Mouse (Mus musculus) Patski (cell line): ENCODE measurements around the gene Llgl2. TPM values are rescaled to one million over a fixed set of nuclear protein-coding genes. Genes with fewer than 3 reads are reported as not detected.

Source experiments
- ATAC-seq: fragments of 100-300 bp; one replicate; pipeline ENCODE4 v1.8.0; 2021
- CTCF ChIA-PET: fragments of 350-600 bp; sonication (Branson Sonifier 250); formaldehyde crosslinking; loops from one replicate; lab custom pipeline; 2022; ENCODE audit warnings: inconsistent platforms; lab: Charles Lee
- POLR2A ChIA-PET: fragments of 350-600 bp; sonication (Branson Sonifier 250); formaldehyde crosslinking; loops from one replicate; lab custom pipeline; 2022; ENCODE audit warnings: antibody characterized with exemption, inconsistent platforms; lab: Charles Lee
- DNase-seq: peaks from one replicate; pipeline ENCODE4 v3.0.0-alpha.2; 2011; ENCODE audit warnings: low read depth, low spot score
- H3K27me3 ChIP-seq: fragments of 371-371 bp; one replicate; pipeline ENCODE4 v1.5.1; 2021
- CTCF ChIP-seq: fragments of 100-300 bp; IDR thresholded peaks from one replicate; pipeline ENCODE4 v1.5.1; 2021
- in situ Hi-C: fragments of 300-500 bp; cut with MboI; formaldehyde crosslinking; loops from 3 replicates; pipeline ENCODE4 v1.11.1; 2018; ENCODE audit warnings: low pct_unique_long_range_greater_than_20kb, mixed read lengths
- polyA plus RNA-seq: library from polyadenylated mRNA; unstranded; gene quantifications from one replicate; pipeline ENCODE4 v1.2.3, GENCODE M21; 2021

The Llgl2 gene
- polyA plus RNA-seq, 1 experiment from 2014 or later: 163 TPM

- ATAC-seq: no peak
- ChIA-PET CTCF (no interaction called here), POLR2A (no interaction called here)
- TF ChIP-seq CTCF: no peak
- in situ Hi-C loops: no loop called here
- no peak for DNase-seq
- H3K27me3 ChIP-seq: no peaks in the 10 kb centered on the region
These were observed 60.5 kb downstream of the Llgl2 start for GRCm38 (mm10) chr11:115884361-115884760.

- in situ Hi-C loops: no loop called here
- no peaks in the 10 kb centered on the region for H3K27me3 ChIP-seq
- TF ChIP-seq CTCF: no peak
- POLR2A ChIA-PET: no interaction called here
- DNase-seq (no peak), ATAC-seq (no peak)
- CTCF ChIA-PET: no interaction called here
These were observed 61.4 kb downstream of the Llgl2 start for GRCm38 (mm10) chr11:115885281-115885680.

GRCm38 (mm10) chr11:115886446-115886845 lies 62.6 kb downstream of the Llgl2 start:
- ChIA-PET CTCF (interaction anchor here (0.8 to 3.6 kb wide), 2 partner anchors 12 to 66 kb away, joined by 3 to 19 read pairs; partner anchors contain the start of gene Smim5), POLR2A (no interaction called here)
- H3K27me3 ChIP-seq: no peaks in the 10 kb centered on the region
- ATAC-seq (no peak), DNase-seq (no peak)
- TF ChIP-seq CTCF: no peak
- in situ Hi-C loops: no loop called here

- in situ Hi-C loops: no loop called here
- POLR2A ChIA-PET: interaction anchor here (1.2 kb wide), 1 partner anchor 15 kb away, joined by 3 read pairs; no protein-coding TSS in a partner anchor
- no peak for ATAC-seq
- no peak for TF ChIP-seq CTCF
- CTCF ChIA-PET: interaction anchor here (0.9 to 3.6 kb wide), 2 partner anchors 11 to 17 kb away, joined by 3 to 19 read pairs; partner anchors contain the start of gene Smim5
- DNase-seq: no peak
- H3K27me3 ChIP-seq: no peaks in the 10 kb centered on the region
These were observed 64.2 kb downstream of the Llgl2 start for GRCm38 (mm10) chr11:115888020-115888419.

GRCm38 (mm10) chr11:115889159-115889558 lies 65.3 kb downstream of the Llgl2 start:
- no peak for TF ChIP-seq CTCF
- in situ Hi-C loops: no loop called here

GRCm38 (mm10) chr11:115892213-115892612 lies 68.4 kb downstream of the Llgl2 start:
- ATAC-seq (no peak), DNase-seq (no peak)
- in situ Hi-C loops: no loop called here
- no peaks in the 10 kb centered on the region for H3K27me3 ChIP-seq
- no peak for TF ChIP-seq CTCF
- CTCF ChIA-PET: interaction anchor here (0.6 kb wide), 1 partner anchor 603 kb away, joined by 3 read pairs; no protein-coding TSS in a partner anchor
- POLR2A ChIA-PET: no interaction called here

More at GRCm38 (mm10) chr11:115889159-115889558, 65.3 kb downstream of the Llgl2 start:
- no peaks in the 10 kb centered on the region for H3K27me3 ChIP-seq
- DNase-seq (no peak), ATAC-seq (no peak)
- ChIA-PET CTCF (interaction anchor here (3.6 kb wide), 1 partner anchor 10 kb away, joined by 19 read pairs; the partner anchor contains the start of gene Smim5), POLR2A (no interaction called here)

GRCm38 (mm10) chr11:115893071-115893470 lies 69.2 kb downstream of the Llgl2 start:
- no peaks in the 10 kb centered on the region for H3K27me3 ChIP-seq
- no peak for TF ChIP-seq CTCF
- CTCF ChIA-PET: no interaction called here
- ATAC-seq: no peak
- in situ Hi-C loops: no loop called here
- no peak for DNase-seq
- POLR2A ChIA-PET: no interaction called here

- ATAC-seq: no peak
- H3K27me3 ChIP-seq: no peaks in the 10 kb centered on the region
- no peak for DNase-seq
- POLR2A ChIA-PET: no interaction called here
- no peak for TF ChIP-seq CTCF
- CTCF ChIA-PET: interaction anchor here (0.7 to 1.7 kb wide), 3 partner anchors 14 to 20 kb away, joined by 3 read pairs; no protein-coding TSS in a partner anchor
- in situ Hi-C loops: no loop called here
These were observed 71.1 kb downstream of the Llgl2 start for GRCm38 (mm10) chr11:115894755-115895520.

GRCm38 (mm10) chr11:115898446-115898845 lies 74.6 kb downstream of the Llgl2 start:
- TF ChIP-seq CTCF: no peak
- in situ Hi-C loops: no loop called here
- ChIA-PET POLR2A (interaction anchor here (0.6 kb wide), 1 partner anchor 267 kb away, joined by 3 read pairs; no protein-coding TSS in a partner anchor), CTCF (interaction anchor here (1.2 to 2.7 kb wide), 4 partner anchors 10 to 39 kb away, joined by 4 to 19 read pairs (median 9); no protein-coding TSS in a partner anchor)
- no peaks in the 10 kb centered on the region for H3K27me3 ChIP-seq
- ATAC-seq (no peak), DNase-seq (no peak)

GRCm38 (mm10) chr11:115898886-115899285 lies 75.0 kb downstream of the Llgl2 start:
- no peaks in the 10 kb centered on the region for H3K27me3 ChIP-seq
- POLR2A ChIA-PET: no interaction called here
- in situ Hi-C loops: no loop called here
- DNase-seq: no peak
- no peak for ATAC-seq
- CTCF ChIA-PET: interaction anchor here (2.1 to 2.7 kb wide), 3 partner anchors 11 to 17 kb away, joined by 8 to 19 read pairs (median 10); no protein-coding TSS in a partner anchor
- TF ChIP-seq CTCF: no peak
